Mouse (Mus musculus): ENCODE results near the gene Zfp62.

The Zfp62 gene

GRCm38 (mm10) chr11:49207495-49207894 is 4.4 kb downstream of the Zfp62 start:
- DNase-seq: no peak

- DNase-seq: no peak
Observed at GRCm38 (mm10) chr11:49212577-49212976, 9.5 kb downstream of the Zfp62 start.

- no peak for DNase-seq
Observed at GRCm38 (mm10) chr11:49213505-49213904, 10.4 kb downstream of the Zfp62 start.

- no peak for DNase-seq
Observed at GRCm38 (mm10) chr11:49219271-49219670, 16.2 kb downstream of the Zfp62 start.

GRCm38 (mm10) chr11:49224455-49224854 is 21.4 kb downstream of the Zfp62 start:
- DNase-seq: no peak

GRCm38 (mm10) chr11:49232781-49233180 is 29.7 kb downstream of the Zfp62 start:
- no peak for DNase-seq

GRCm38 (mm10) chr11:49235459-49236207 is 32.5 kb downstream of the Zfp62 start:
- no peak for DNase-seq

GRCm38 (mm10) chr11:49236891-49237290 is 33.8 kb downstream of the Zfp62 start:
- DNase-seq: no peak

GRCm38 (mm10) chr11:49237532-49237931 is 34.4 kb downstream of the Zfp62 start:
- no peak for DNase-seq

GRCm38 (mm10) chr11:49240310-49240709 is 37.2 kb downstream of the Zfp62 start:
- DNase-seq: no peak

GRCm38 (mm10) chr11:49240874-49241273 is 37.8 kb downstream of the Zfp62 start:
- no peak for DNase-seq

GRCm38 (mm10) chr11:49241471-49241870 is 38.4 kb downstream of the Zfp62 start:
- DNase-seq: peak; percentile 40

- no peak for DNase-seq
Observed at GRCm38 (mm10) chr11:49242944-49243626, 40.0 kb downstream of the Zfp62 start.

GRCm38 (mm10) chr11:49243727-49244594 is 40.9 kb downstream of the Zfp62 start, which contains the start of gene Mgat1:
Gene Mgat1 (plus strand): TSS chr11:49244191.
- DNase-seq: peak; percentile 97

- no peak for DNase-seq
Observed at GRCm38 (mm10) chr11:49244595-49244930, 41.5 kb downstream of the Zfp62 start.

GRCm38 (mm10) chr11:49245176-49245575 is 42.1 kb downstream of the Zfp62 start:
- peak; percentile 86 for DNase-seq

- no peak for DNase-seq
Observed at GRCm38 (mm10) chr11:49245634-49246415, 42.7 kb downstream of the Zfp62 start.

GRCm38 (mm10) chr11:49246523-49246922 is 43.4 kb downstream of the Zfp62 start:
- no peak for DNase-seq

GRCm38 (mm10) chr11:49247255-49247654 is 44.2 kb downstream of the Zfp62 start:
- DNase-seq: no peak

GRCm38 (mm10) chr11:49248226-49248973 is 45.3 kb downstream of the Zfp62 start:
- peak; percentile 85 for DNase-seq

GRCm38 (mm10) chr11:49248974-49249700 is 46.0 kb downstream of the Zfp62 start:
- DNase-seq: no peak
